Mouse (Mus musculus): ENCODE measurements at regions not wholly inside any gene's neighbourhood (a gene's known extent, or its start where the extent isn't known, plus 50 kb on each side); places are given as distances from the start of the nearest gene placed in this dataset.

DNA sequence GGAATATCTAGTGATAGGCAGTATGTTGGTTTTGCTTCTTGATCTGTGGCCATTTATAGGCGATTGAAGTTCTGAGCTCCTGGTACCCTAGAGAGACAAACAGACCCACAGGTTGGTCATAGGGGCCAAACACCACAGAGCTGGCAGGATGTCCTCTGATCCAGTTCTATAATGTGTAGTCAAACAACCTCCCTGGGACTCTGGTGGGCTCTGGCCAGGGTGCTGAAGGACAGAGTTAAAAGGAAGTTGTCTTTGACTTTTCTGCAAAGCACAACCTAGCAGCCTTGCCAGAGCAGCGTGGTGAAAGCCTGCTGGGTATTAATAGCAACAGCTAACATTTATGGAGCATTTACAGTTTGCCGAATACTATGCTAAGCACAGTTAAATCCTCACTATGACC, 337.1 kb downstream of the Fut8 start:
- TF ChIP-seq CTCF (IDR thresholded peaks at IDR 0.05; ENCODE audit: borderline replicate concordance, extremely low read depth, insufficient read depth, insufficient read length) (no peak), POLR2A (IDR thresholded peaks at IDR 0.05; ENCODE audit: borderline replicate concordance, extremely low read depth, insufficient read depth, insufficient read length, poor library complexity, severe bottlenecking) (no peak)
